Mouse (Mus musculus) hindbrain, embryonic 11.5 days (tissue): ENCODE results near the gene Krtap21-1. TPM values are rescaled to one million over a fixed set of nuclear protein-coding genes. Genes with fewer than 3 reads are reported as not detected.

Experiments
- polyA plus RNA-seq: library from polyadenylated mRNA; unstranded; fragments of >200 nt; fragmentation: Nextera tagmentation; extraction: Ambion mirVana; gene quantifications from 2 replicates; pipeline ENCODE4 v1.2.1, GENCODE M21; 2014

The Krtap21-1 gene
- polyA plus RNA-seq, 1 experiment from 2014 or later, result not detected

Other genes with a start within 250 kb of the Krtap21-1 start
- gene Gm9789, start 245.9 kb downstream of the Krtap21-1 start, polyA plus RNA-seq, result not detected in 2 replicates
- not detected in 2 replicates for gene Gm7735, start 234.4 kb downstream of the Krtap21-1 start, polyA plus RNA-seq
- gene 1110057P08Rik, start 229.1 kb downstream of the Krtap21-1 start, polyA plus RNA-seq, result not detected in 2 replicates
- gene Krtap20-2, start 198.0 kb downstream of the Krtap21-1 start, polyA plus RNA-seq, result not detected in 2 replicates
- not detected in 2 replicates for gene Krtap6-2, start 16.2 kb upstream of the Krtap21-1 start, polyA plus RNA-seq
- not detected in 2 replicates for gene Krtap8-1, start 84.1 kb upstream of the Krtap21-1 start, polyA plus RNA-seq
- gene Krtap7-1, start 104.5 kb upstream of the Krtap21-1 start, polyA plus RNA-seq, result not detected in 2 replicates
- gene Krtap11-1, start 167.3 kb upstream of the Krtap21-1 start, polyA plus RNA-seq, result not detected in 2 replicates